Mouse (Mus musculus): ENCODE measurements at regions not wholly inside any gene's neighbourhood (a gene's known extent, or its start where the extent isn't known, plus 50 kb on each side); places are given as distances from the start of the nearest gene placed in this dataset.
"Not testable (repeated sequence)": the region's sequence is repeated elsewhere in the genome, so short reads cannot be mapped to it uniquely, and the experiment has no call there.

GRCm38 (mm10) chr1:12571755-12572358, 1158.0 kb downstream of the A830018L16Rik start:
- CTCF ChIA-PET: no interaction called here

- CTCF ChIA-PET: no interaction called here
Observed at GRCm38 (mm10) chr1:12572770-12573169, 1158.9 kb downstream of the A830018L16Rik start.

GRCm38 (mm10) chr1:12574274-12574673, 1160.4 kb downstream of the A830018L16Rik start:
- CTCF ChIA-PET: no interaction called here

- CTCF ChIA-PET: no interaction called here
Observed at GRCm38 (mm10) chr1:12577027-12577703, 1163.3 kb downstream of the A830018L16Rik start.

- CTCF ChIA-PET: no interaction called here
Observed at GRCm38 (mm10) chr1:12577978-12578377, 1164.1 kb downstream of the A830018L16Rik start.

GRCm38 (mm10) chr1:12583012-12583411, 1169.1 kb downstream of the A830018L16Rik start:
- CTCF ChIA-PET: no interaction called here

- CTCF ChIA-PET: not testable (repeated sequence)
Observed at GRCm38 (mm10) chr1:12586981-12587380, 1173.1 kb downstream of the A830018L16Rik start.

- CTCF ChIA-PET: no interaction called here
Observed at GRCm38 (mm10) chr1:12612102-12612501, 1198.2 kb downstream of the A830018L16Rik start.

- CTCF ChIA-PET: no interaction called here
Observed at GRCm38 (mm10) chr1:12615303-12615702, 1201.4 kb downstream of the A830018L16Rik start.

GRCm38 (mm10) chr1:12615733-12616481, 1202.0 kb downstream of the A830018L16Rik start:
- CTCF ChIA-PET: no interaction called here

GRCm38 (mm10) chr1:12619981-12620380, 1206.1 kb downstream of the A830018L16Rik start:
- CTCF ChIA-PET: no interaction called here

- CTCF ChIA-PET: no interaction called here
Observed at GRCm38 (mm10) chr1:12620825-12621224, 1206.9 kb downstream of the A830018L16Rik start.

GRCm38 (mm10) chr1:12623158-12623557, 1209.3 kb downstream of the A830018L16Rik start:
- CTCF ChIA-PET: no interaction called here

- CTCF ChIA-PET: no interaction called here
Observed at GRCm38 (mm10) chr1:12633049-12633448, 1219.1 kb downstream of the A830018L16Rik start.

GRCm38 (mm10) chr1:12636326-12637147, 1222.6 kb downstream of the A830018L16Rik start:
- CTCF ChIA-PET: no interaction called here

- CTCF ChIA-PET: no interaction called here
Observed at GRCm38 (mm10) chr1:12640983-12641382, 1227.1 kb downstream of the A830018L16Rik start.
